Mouse (Mus musculus) embryonic facial prominence, embryonic 15.5 days (tissue): ENCODE results near the gene Efcab9. TPM values are rescaled to one million over a fixed set of nuclear protein-coding genes. Genes with fewer than 3 reads are reported as not detected.

ENCODE experiments used
- ATAC-seq: fragments of 200-750 bp; cut with Nextera tagmentation; 2 replicates; pipeline ENCODE4 v1.8.0; 2017; ENCODE audit warnings: low read depth, moderate TSS enrichment; ENCODE audit not compliant: insufficient number of reproducible peaks, low FRiP score, low TSS enrichment
- H3K27ac ChIP-seq: fragments of 300-500 bp; sonication (generic); replicated peaks from 2 replicates; pipeline ENCODE4 v1.5.1; 2015; ENCODE audit warnings: mild to moderate bottlenecking, inconsistent platforms
- H3K27me3 ChIP-seq: fragments of 300-500 bp; sonication (generic); 2 replicates; pipeline ENCODE4 v1.6.1; 2015; ENCODE audit warnings: inconsistent platforms
- H3K36me3 ChIP-seq: fragments of 300-500 bp; sonication (generic); 2 replicates; pipeline ENCODE4 v1.6.1; 2015; ENCODE audit warnings: mild to moderate bottlenecking, inconsistent platforms
- H3K4me1 ChIP-seq: fragments of 300-500 bp; sonication (generic); 2 replicates; pipeline ENCODE4 v1.6.1; 2015; ENCODE audit warnings: inconsistent platforms
- H3K4me2 ChIP-seq: fragments of 300-500 bp; sonication (generic); replicated peaks from 2 replicates; pipeline ENCODE4 v1.6.1; 2015; ENCODE audit warnings: mild to moderate bottlenecking, inconsistent platforms
- H3K4me3 ChIP-seq: fragments of 300-500 bp; sonication (generic); replicated peaks from 2 replicates; pipeline ENCODE4 v1.5.1; 2015; ENCODE audit warnings: mild to moderate bottlenecking, inconsistent platforms
- H3K9ac ChIP-seq: fragments of 300-500 bp; sonication (generic); 2 replicates; pipeline ENCODE4 v1.6.1; 2015; ENCODE audit warnings: inconsistent platforms
- H3K9me3 ChIP-seq: fragments of 300-500 bp; sonication (generic); replicated peaks from 2 replicates; pipeline ENCODE4 v1.6.1; 2016; ENCODE audit warnings: inconsistent platforms
- WGBS: fragments of 180-500 bp; shearing (Covaris S2); methylation state at CpG from one replicate; pipeline ENCODE4 v1.1.7; 2015; 5-methylcytosine and 5-hydroxymethylcytosine counted together
- polyA plus RNA-seq: library from polyadenylated mRNA; unstranded; fragments of >200 nt; fragmentation: Nextera tagmentation; extraction: Ambion mirVana; gene quantifications from 2 replicates; pipeline ENCODE4 v1.2.1, GENCODE M21; 2015

The Efcab9 gene
- polyA plus RNA-seq, 1 experiment from 2014 or later = not detected

DNA sequence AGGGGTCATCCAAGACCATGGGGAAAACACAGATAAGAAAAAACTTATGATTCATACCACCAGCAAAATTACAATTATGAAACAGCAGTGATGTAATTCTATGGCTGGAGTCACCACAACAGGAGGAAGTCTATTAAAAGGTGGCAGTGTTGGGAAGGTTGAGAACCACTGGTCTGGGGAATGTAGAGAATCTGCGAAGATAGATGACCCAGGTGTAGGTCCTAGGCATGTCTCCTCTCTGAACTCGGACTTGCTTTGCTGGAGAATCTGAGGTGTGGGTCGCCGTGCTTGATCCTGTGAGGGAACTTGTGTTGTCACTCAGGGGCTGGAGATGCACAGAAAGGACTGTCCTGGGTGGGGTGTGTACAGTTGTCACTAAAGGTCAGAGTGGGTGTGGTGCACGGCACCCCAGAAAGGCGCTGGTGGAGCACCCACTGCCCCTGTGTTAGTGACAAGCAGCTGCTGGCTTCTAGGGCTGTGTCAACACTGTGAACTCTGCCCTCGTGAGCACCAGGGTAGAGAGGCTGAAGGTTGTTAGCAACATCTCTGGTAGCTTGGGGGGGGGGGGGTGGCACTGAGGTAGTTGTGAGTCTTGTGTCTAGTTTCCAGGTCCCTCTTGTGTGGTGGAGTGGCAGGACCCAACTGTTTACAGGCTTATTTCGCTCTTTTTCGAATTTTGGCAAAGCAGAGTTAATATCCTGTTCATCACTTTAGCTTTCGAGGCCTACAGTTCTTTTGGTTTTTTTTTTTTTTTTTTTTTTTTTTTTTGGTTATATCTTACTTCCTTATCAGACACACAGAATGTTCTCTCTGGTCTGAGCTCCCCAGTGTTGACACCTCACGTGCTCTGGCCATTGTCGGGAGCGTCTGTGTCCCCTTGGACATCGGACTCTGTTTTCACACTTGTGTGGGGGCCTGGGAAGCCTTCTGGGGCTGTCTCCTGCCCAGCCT lies 22.5 kb upstream of the Efcab9 start:
- ATAC-seq = no peak
- H3K4me2 ChIP-seq = no peak overlapping the region
- H3K4me1 ChIP-seq = peaks cover 45% of the 10 kb centered on the region
- H3K9me3 ChIP-seq = no peaks in the 10 kb centered on the region
- H3K9ac ChIP-seq = no peak overlapping the region
- 88% methylated on average over 14 of the region's 14 CpGs for WGBS
- H3K4me3 ChIP-seq = no peak overlapping the region
- no peaks in the 10 kb centered on the region for H3K36me3 ChIP-seq
- no peaks in the 10 kb centered on the region for H3K27me3 ChIP-seq
- no peak overlapping the region for H3K27ac ChIP-seq

DNA sequence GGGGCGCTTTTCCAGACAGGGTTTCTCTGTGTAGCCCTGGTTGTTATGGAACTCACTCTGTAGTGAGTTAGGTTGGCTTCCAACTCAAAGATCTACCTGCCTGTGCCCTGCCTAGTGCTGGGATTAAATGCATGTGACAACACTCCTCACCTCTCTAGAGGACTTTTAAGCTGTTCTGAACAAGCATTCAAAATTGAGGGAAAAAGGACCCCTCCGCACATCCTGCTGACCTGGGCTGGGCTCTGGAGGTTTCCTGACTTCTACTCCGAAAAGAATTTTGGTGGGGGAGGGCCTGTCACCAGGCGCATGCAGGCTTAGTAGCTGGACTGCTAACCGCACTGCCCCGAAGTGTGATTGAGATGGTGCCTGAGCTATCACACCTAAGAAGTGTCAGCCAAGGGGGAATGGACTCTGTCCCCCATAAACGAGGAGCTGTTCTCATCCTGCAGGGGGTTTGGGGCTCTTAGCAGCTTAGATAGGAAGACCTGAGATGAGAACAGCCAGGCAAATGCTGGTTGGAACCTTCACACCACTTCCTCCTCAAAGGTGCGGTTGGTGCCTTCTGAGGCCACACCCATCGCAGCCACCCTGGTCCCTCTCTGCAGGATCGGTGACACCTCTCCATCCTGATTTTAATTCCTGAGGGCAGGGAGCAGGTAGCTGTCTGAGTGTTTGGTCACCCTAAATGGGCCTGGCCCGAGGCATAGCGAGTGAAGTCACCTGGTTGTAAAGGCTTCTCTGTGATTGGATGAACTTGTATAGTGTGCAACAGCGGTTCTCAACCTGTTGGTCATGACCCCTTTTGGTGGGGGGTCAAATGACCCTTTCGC lies 21.6 kb upstream of the Efcab9 start:
- H3K4me1 ChIP-seq = peaks cover 48% of the 10 kb centered on the region
- H3K4me3 ChIP-seq = no peak overlapping the region
- WGBS = 69% methylated on average over 14 of the region's 14 CpGs
- H3K27me3 ChIP-seq = no peaks in the 10 kb centered on the region
- no peak overlapping the region for H3K9ac ChIP-seq
- peak overlapping the region; percentile 74; the same call in 1 of the 2 replicates for H3K27ac ChIP-seq
- no peak overlapping the region for H3K4me2 ChIP-seq
- H3K9me3 ChIP-seq = no peaks in the 10 kb centered on the region
- no peaks in the 10 kb centered on the region for H3K36me3 ChIP-seq
- ATAC-seq = no peak

DNA sequence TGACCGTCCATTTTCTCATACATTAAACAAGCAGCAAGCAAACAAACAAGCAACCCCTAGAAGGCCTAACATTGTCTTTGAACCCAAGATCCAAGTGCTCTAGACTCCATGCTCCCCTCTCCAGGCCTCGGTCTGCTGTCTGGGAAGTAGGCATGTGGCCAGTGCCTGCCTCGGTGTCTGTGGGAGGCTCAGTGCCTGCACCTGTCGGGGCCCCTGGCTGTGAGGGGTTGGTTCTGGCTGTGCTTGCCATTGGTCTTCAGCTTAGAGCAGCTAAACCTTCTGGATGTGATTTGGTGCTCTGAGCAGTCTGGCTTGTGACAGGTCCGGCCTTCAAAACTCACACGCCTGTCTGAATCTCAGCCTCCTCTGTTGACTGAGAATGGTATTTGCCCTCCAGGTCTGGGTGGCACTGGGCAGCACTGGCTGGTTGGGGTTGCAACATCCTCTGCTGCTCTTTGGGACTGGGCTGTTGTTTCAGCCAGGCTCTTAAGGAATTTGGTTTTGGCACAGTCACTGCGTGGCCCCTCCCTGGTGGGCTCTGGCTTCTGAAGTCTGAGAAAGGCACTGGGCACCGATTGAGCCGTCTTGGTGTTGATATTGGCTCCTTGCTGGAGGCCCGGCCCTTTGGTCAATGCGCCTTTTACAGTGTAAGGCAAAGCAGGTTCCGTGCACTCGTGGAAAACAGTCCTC lies 20.7 kb upstream of the Efcab9 start:
- Histone ChIP-seq H3K36me3 (no peaks in the 10 kb centered on the region), H3K4me2 (no peak overlapping the region), H3K4me1 (peaks cover 46% of the 10 kb centered on the region), H3K4me3 (no peak overlapping the region), H3K27me3 (no peaks in the 10 kb centered on the region), H3K9ac (no peak overlapping the region), H3K9me3 (no peaks in the 10 kb centered on the region), H3K27ac (peak overlapping the region; percentile 74)
- WGBS = 51% methylated on average over 13 of the region's 13 CpGs
- 0 out of 2 replicates have a peak, but pooled peaks have one; percentile 26 for ATAC-seq

DNA sequence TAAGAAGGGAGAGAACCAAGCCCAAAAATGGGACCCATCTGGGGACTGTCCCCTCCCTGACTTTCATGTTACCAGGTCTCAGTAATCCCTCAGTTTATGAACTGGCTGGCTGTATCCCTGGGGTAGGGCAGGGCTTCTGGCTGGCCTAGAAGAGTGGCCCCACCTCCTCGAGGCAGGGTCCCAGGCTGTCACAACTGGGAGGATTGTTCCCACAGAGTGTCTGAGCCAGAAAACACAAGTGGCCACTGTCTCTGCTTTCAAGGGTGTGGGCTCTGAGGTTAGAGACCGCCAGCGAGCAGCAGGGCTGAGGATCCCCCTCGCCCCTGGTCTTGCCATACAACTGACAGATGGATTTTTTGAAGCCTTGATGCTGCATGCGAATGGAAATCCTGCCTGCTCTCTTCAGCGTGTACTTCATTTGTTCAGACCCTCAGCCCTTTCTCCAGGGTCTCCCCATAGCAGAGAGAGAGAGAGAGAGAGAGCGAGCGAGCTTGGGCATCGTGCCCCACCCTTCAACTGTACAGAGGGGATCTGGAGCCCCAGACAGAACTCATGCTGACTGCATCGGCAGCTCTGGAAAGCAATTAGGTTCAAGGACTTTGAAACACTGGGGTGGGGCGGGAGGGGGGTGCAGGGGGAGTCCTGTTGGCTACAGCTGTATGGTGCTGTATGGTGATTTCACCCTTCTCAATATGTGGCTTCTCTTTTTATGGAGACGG lies 19.9 kb upstream of the Efcab9 start:
- no peak; the same call in 1 of the 2 replicates for ATAC-seq
- H3K4me3 ChIP-seq = no peak overlapping the region
- H3K9ac ChIP-seq = no peak overlapping the region
- H3K4me1 ChIP-seq = peaks cover 46% of the 10 kb centered on the region
- no peaks in the 10 kb centered on the region for H3K36me3 ChIP-seq
- H3K27ac ChIP-seq = peak overlapping the region; percentile 74
- WGBS = 48% methylated on average over 12 of the region's 12 CpGs
- H3K4me2 ChIP-seq = no peak overlapping the region
- H3K9me3 ChIP-seq = no peaks in the 10 kb centered on the region
- no peaks in the 10 kb centered on the region for H3K27me3 ChIP-seq

DNA sequence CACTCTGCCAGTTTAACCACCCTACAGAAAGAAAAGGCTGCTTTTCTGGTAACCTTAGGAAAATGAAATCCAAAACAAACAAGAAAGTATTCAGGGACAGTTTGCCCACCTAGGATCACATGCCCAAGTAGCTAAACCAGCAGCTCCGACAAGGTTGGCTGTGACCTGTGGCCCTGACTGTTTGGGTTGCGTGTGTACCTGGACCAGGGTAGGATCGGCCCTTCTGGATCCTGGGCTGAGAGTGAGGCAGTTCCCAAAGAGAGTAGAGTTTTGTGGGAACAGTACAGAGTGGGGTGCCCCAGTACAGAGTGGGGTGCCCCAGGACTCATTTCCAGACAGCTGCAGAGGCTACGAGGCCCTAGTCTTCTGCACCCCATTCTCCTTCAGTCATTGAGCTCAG lies 19.2 kb upstream of the Efcab9 start:
- no peaks in the 10 kb centered on the region for H3K9me3 ChIP-seq
- peaks cover 50% of the 10 kb centered on the region for H3K4me1 ChIP-seq

DNA sequence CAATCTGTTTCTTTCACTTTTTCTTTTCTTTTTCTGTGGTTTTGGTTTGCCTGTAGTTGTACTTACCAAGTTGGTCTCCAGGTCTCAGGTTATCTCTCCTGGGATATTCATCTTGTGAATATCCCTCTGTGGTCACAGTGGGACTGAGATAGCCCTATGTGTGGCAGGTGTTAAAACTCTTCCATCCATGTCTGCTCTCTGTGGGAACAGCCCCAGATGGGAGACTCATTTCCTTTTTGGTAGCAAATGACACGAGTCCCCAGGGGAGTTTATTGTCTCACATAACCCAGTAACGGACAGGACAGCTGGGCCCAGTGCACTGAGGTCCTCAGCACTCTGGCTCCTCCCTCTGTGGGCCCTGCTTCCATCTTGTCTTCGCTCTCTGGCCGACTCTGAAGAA lies 18.2 kb upstream of the Efcab9 start:
- Histone ChIP-seq H3K9me3 (no peaks in the 10 kb centered on the region), H3K27me3 (no peaks in the 10 kb centered on the region), H3K36me3 (no peaks in the 10 kb centered on the region), H3K4me2 (no peak overlapping the region), H3K9ac (no peak overlapping the region), H3K4me1 (peaks cover 50% of the 10 kb centered on the region), H3K4me3 (no peak overlapping the region), H3K27ac (no peak overlapping the region)
- ATAC-seq = no peak
- WGBS = 59% methylated on average over 4 of the region's 4 CpGs

More for the DNA sequence above, 19.2 kb upstream of the Efcab9 start:
- no peak for ATAC-seq
- Histone ChIP-seq H3K4me2 (no peak overlapping the region), H3K27ac (peak overlapping the region; percentile 23; the same call in 1 of the 2 replicates), H3K36me3 (no peaks in the 10 kb centered on the region), H3K9ac (no peak overlapping the region), H3K4me3 (no peak overlapping the region), H3K27me3 (no peaks in the 10 kb centered on the region)
- WGBS = 91% methylated on average over 4 of the region's 4 CpGs

DNA sequence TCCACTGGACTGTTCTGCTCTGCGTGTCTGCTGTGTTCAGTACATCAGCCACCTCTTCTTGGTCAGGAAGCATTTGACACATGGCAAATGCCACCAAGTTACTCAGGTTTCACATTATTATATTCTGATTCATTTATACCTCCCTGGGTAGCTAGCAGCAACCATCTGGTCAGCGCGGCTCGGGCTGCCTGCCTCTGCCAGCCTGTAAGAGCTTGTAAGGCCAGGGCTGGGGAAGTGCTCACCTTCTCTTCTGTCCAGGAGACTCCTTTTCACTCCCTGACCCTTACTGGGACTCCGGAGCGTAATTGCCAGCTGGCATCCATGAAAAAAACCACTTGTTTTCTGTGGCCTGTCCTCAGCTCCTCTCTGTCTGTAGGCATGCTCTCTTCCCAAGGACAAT lies 17.4 kb upstream of the Efcab9 start:
- H3K36me3 ChIP-seq = no peaks in the 10 kb centered on the region

DNA sequence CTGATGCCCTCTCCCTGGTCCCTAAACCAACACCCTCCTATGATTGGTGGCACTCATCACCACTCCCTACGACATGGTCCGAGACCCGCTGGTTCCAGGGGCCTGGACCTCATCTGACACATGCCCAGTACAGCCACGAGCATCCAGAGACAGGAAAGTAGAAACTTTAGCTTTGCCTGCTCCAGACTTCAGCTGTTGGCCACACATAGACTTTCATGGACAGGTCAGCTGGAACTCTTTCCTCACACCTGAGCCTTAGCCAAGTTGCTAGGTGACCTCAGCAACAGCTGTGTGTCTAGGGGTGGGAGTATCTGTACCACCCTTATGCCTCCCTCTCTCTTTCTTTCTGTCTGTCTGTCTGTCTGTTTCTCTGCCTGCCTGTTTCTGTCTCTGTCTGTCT lies 16.4 kb upstream of the Efcab9 start:
- Histone ChIP-seq H3K27ac (no peak overlapping the region), H3K4me3 (no peak overlapping the region), H3K4me2 (no peak overlapping the region), H3K27me3 (no peaks in the 10 kb centered on the region), H3K36me3 (no peaks in the 10 kb centered on the region), H3K9me3 (no peaks in the 10 kb centered on the region), H3K4me1 (peaks cover 44% of the 10 kb centered on the region), H3K9ac (no peak overlapping the region)
- 82% methylated on average over 4 of the region's 4 CpGs for WGBS
- no peak for ATAC-seq

More for the DNA sequence above, 17.4 kb upstream of the Efcab9 start:
- 56% methylated on average over 6 of the region's 6 CpGs for WGBS
- Histone ChIP-seq H3K4me2 (no peak overlapping the region), H3K4me1 (peaks cover 50% of the 10 kb centered on the region), H3K9ac (no peak overlapping the region), H3K27ac (no peak overlapping the region), H3K27me3 (no peaks in the 10 kb centered on the region), H3K4me3 (no peak overlapping the region), H3K9me3 (no peaks in the 10 kb centered on the region)
- ATAC-seq = no peak

DNA sequence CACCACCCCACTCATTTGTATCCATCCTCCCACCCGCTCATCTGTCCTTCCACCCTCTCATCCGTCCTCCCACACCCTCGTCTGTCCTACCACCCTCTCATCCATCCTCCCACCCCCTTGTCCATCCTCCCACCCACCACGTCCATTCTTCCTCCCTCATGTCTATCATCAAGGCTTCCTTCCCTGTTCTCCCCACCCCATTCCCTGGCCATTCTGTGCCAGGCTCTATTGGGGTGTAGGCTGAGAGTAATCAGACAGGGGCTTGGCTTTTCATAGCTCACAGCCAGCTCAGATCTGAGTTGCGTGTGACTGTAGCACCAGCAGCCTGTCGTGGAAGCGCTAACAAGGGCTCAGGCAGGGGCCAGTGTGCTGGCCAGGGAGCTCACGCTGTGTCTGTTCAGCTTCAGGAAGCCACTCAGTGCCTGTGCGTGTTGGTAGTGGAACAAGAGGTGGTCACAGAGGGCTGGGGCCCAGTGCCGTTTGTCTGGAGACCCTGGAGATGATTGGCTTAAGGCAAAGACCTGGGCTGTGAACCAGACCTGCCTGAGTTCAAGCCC lies 15.6 kb upstream of the Efcab9 start:
- H3K27me3 ChIP-seq = no peaks in the 10 kb centered on the region
- no peak overlapping the region for H3K9ac ChIP-seq
- H3K4me2 ChIP-seq = no peak overlapping the region
- H3K4me3 ChIP-seq = no peak overlapping the region
- WGBS = 77% methylated on average over 10 of the region's 10 CpGs
- H3K9me3 ChIP-seq = no peaks in the 10 kb centered on the region
- H3K4me1 ChIP-seq = peaks cover 36% of the 10 kb centered on the region
- no peak overlapping the region for H3K27ac ChIP-seq
- ATAC-seq = no peak
- no peaks in the 10 kb centered on the region for H3K36me3 ChIP-seq

DNA sequence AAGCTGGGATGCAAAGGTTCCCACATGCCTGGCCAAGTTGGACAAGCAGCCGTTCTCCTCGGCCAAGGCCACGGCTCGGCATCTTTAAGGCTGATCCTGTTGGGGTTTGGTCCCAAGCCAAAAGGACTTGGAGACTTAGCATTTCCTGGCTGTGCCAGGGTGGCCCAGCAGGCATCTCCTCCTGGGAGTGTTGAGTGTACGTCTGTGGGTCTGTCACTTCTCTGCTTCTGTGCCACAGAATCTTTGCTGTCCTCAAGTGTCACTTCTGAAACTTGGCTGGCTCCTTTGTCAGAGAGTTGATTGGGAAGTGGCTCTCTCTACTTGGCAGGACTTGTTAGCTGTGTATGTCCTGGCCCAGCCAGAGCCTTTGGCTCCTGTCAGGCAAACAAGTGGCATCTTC lies 14.6 kb upstream of the Efcab9 start:
- no peaks in the 10 kb centered on the region for H3K9me3 ChIP-seq
- peaks cover 26% of the 10 kb centered on the region for H3K4me1 ChIP-seq
- no peaks in the 10 kb centered on the region for H3K27me3 ChIP-seq
- no peaks in the 10 kb centered on the region for H3K36me3 ChIP-seq
- WGBS = 62% methylated on average over 5 of the region's 5 CpGs
- no peak overlapping the region for H3K27ac ChIP-seq
- no peak overlapping the region for H3K4me2 ChIP-seq
- no peak for ATAC-seq
- H3K4me3 ChIP-seq = no peak overlapping the region
- no peak overlapping the region for H3K9ac ChIP-seq
